Mouse (Mus musculus): ENCODE data around the gene Tmem208. TPM values are rescaled to one million over a fixed set of nuclear protein-coding genes. Genes with fewer than 3 reads are reported as not detected.

Gene Tmem208
- 81.1 and 88.6 TPM in 2 replicates for polyA plus RNA-seq (2014; fragmentation: Nextera tagmentation; extraction: Ambion mirVana)

GRCm38 (mm10) chr8:105326141-105326672 is at the start of gene Tmem208, which contains the start of gene Lrrc29:
Gene Tmem208, plus strand, starts transcription at chr8:105326354.
Gene Lrrc29, minus strand, starts transcription at chr8:105326278.
- Histone ChIP-seq H3K4me1 (ENCODE audit: control insufficient read depth in 2 of 2, insufficient read depth in 2 of 2, low read length in 2 of 2) (peaks cover 6 to 17% of the 10 kb centered on the region in 2 experiments), H3K27me3 (ENCODE audit: control insufficient read depth, insufficient read depth, low read length) (no peaks in the 10 kb centered on the region), H3K4me2 (ENCODE audit: low read length) (peak within 1 kb of the TSS; percentile 88), H3K27ac (replicated peaks in 1 of 2; ENCODE audit: control insufficient read depth in 1 of 2, insufficient read depth in 1 of 2, low read depth in 2 of 2, low read length in 2 of 2) (peak within 1 kb of the TSS; percentile 70 to 78), H3K9ac (ENCODE audit: low read length) (peak within 1 kb of the TSS; percentile 92), H3K4me3 (ENCODE audit: control insufficient read depth in 1 of 2, insufficient read depth in 1 of 2, low read depth in 1 of 2, low read length in 2 of 2) (peak within 1 kb of the TSS; percentile 87 to 89), H3K36me3 (ENCODE audit: control insufficient read depth, insufficient read depth, low read length) (peaks cover 56% of the 10 kb centered on the region), H3K9me3 (ENCODE audit: control insufficient read depth, low read length) (no peaks in the 10 kb centered on the region)
- under 1% methylated on average over 35 of the region's 36 CpGs for WGBS
- ATAC-seq (ENCODE audit: insufficient number of reproducible peaks, insufficient read depth, low FRiP score, low read depth): peak; percentile 87

GRCm38 (mm10) chr8:105278911-105279334 is 47.2 kb upstream of the Tmem208 start:
- 5% methylated on average over 28 of the region's 28 CpGs for WGBS
- peaks cover 13 to 18% of the 10 kb centered on the region in 2 experiments for H3K4me1 ChIP-seq (ENCODE audit: control insufficient read depth in 2 of 2, insufficient read depth in 2 of 2, low read length in 2 of 2)
- no peak overlapping the region for H3K27ac ChIP-seq (replicated peaks in 1 of 2; ENCODE audit: control insufficient read depth in 1 of 2, insufficient read depth in 1 of 2, low read depth in 2 of 2, low read length in 2 of 2)
- ATAC-seq (ENCODE audit: insufficient number of reproducible peaks, insufficient read depth, low FRiP score, low read depth): peak; percentile 41; the same call in 1 of the 2 replicates
- peaks cover 60% of the 10 kb centered on the region for H3K27me3 ChIP-seq (ENCODE audit: control insufficient read depth, insufficient read depth, low read length)
- peak overlapping the region; percentile 55 for H3K4me2 ChIP-seq (ENCODE audit: low read length)
- H3K36me3 ChIP-seq (ENCODE audit: control insufficient read depth, insufficient read depth, low read length): no peaks in the 10 kb centered on the region
- peak overlapping the region; percentile 10 to 18; a peak in 3 of 4 replicates for H3K4me3 ChIP-seq (ENCODE audit: control insufficient read depth in 1 of 2, insufficient read depth in 1 of 2, low read depth in 1 of 2, low read length in 2 of 2)
- no peaks in the 10 kb centered on the region for H3K9me3 ChIP-seq (ENCODE audit: control insufficient read depth, low read length)
- no peak overlapping the region for H3K9ac ChIP-seq (ENCODE audit: low read length)

GRCm38 (mm10) chr8:105280567-105280966 is 45.6 kb upstream of the Tmem208 start:
- Histone ChIP-seq H3K4me1 (ENCODE audit: control insufficient read depth in 2 of 2, insufficient read depth in 2 of 2, low read length in 2 of 2) (peaks cover 11 to 15% of the 10 kb centered on the region in 2 experiments; a peak in 3 of 4 replicates), H3K4me3 (ENCODE audit: control insufficient read depth in 1 of 2, insufficient read depth in 1 of 2, low read depth in 1 of 2, low read length in 2 of 2) (no peak overlapping the region), H3K27me3 (ENCODE audit: control insufficient read depth, insufficient read depth, low read length) (peaks cover 44% of the 10 kb centered on the region), H3K9me3 (ENCODE audit: control insufficient read depth, low read length) (no peaks in the 10 kb centered on the region), H3K27ac (replicated peaks in 1 of 2; ENCODE audit: control insufficient read depth in 1 of 2, insufficient read depth in 1 of 2, low read depth in 2 of 2, low read length in 2 of 2) (no peak overlapping the region), H3K4me2 (ENCODE audit: low read length) (no peak overlapping the region), H3K9ac (ENCODE audit: low read length) (no peak overlapping the region), H3K36me3 (ENCODE audit: control insufficient read depth, insufficient read depth, low read length) (0 out of 2 replicates have a peak, but pooled peaks cover 5% of the 10 kb centered on the region)
- 72% methylated on average over 3 of the region's 3 CpGs for WGBS
- no peak for ATAC-seq (ENCODE audit: insufficient number of reproducible peaks, insufficient read depth, low FRiP score, low read depth)

- H3K9ac ChIP-seq (ENCODE audit: low read length): no peak overlapping the region
- peaks cover 5 to 8% of the 10 kb centered on the region in 2 experiments; a peak in 2 of 4 replicates for H3K4me1 ChIP-seq (ENCODE audit: control insufficient read depth in 2 of 2, insufficient read depth in 2 of 2, low read length in 2 of 2)
- H3K36me3 ChIP-seq (ENCODE audit: control insufficient read depth, insufficient read depth, low read length): 0 out of 2 replicates have a peak, but pooled peaks cover 5% of the 10 kb centered on the region
- H3K9me3 ChIP-seq (ENCODE audit: control insufficient read depth, low read length): no peaks in the 10 kb centered on the region
- ATAC-seq (ENCODE audit: insufficient number of reproducible peaks, insufficient read depth, low FRiP score, low read depth): no peak
- peaks cover 33% of the 10 kb centered on the region for H3K27me3 ChIP-seq (ENCODE audit: control insufficient read depth, insufficient read depth, low read length)
- no peak overlapping the region for H3K4me2 ChIP-seq (ENCODE audit: low read length)
- WGBS: 86% methylated on average over 12 of the region's 12 CpGs
- H3K27ac ChIP-seq (replicated peaks in 1 of 2; ENCODE audit: control insufficient read depth in 1 of 2, insufficient read depth in 1 of 2, low read depth in 2 of 2, low read length in 2 of 2): no peak overlapping the region
- H3K4me3 ChIP-seq (ENCODE audit: control insufficient read depth in 1 of 2, insufficient read depth in 1 of 2, low read depth in 1 of 2, low read length in 2 of 2): no peak overlapping the region
Measured at GRCm38 (mm10) chr8:105281821-105282220, 44.3 kb upstream of the Tmem208 start.

GRCm38 (mm10) chr8:105282239-105282638 is 43.9 kb upstream of the Tmem208 start:
- ATAC-seq (ENCODE audit: insufficient number of reproducible peaks, insufficient read depth, low FRiP score, low read depth): no peak
- peaks cover 28% of the 10 kb centered on the region for H3K27me3 ChIP-seq (ENCODE audit: control insufficient read depth, insufficient read depth, low read length)
- H3K4me2 ChIP-seq (ENCODE audit: low read length): no peak overlapping the region

GRCm38 (mm10) chr8:105283074-105283473 is 43.1 kb upstream of the Tmem208 start:
- H3K9me3 ChIP-seq (ENCODE audit: control insufficient read depth, low read length): no peaks in the 10 kb centered on the region
- H3K4me1 ChIP-seq (ENCODE audit: control insufficient read depth in 2 of 2, insufficient read depth in 2 of 2, low read length in 2 of 2): peaks cover 5 to 8% of the 10 kb centered on the region in 2 experiments; a peak in 2 of 4 replicates
- H3K36me3 ChIP-seq (ENCODE audit: control insufficient read depth, insufficient read depth, low read length): 0 out of 2 replicates have a peak, but pooled peaks cover 5% of the 10 kb centered on the region
- 0 out of 2 replicates have a peak overlapping the region, but pooled peaks have one; percentile 4 for H3K4me2 ChIP-seq (ENCODE audit: low read length)
- peaks cover 20% of the 10 kb centered on the region for H3K27me3 ChIP-seq (ENCODE audit: control insufficient read depth, insufficient read depth, low read length)
- WGBS: 30% methylated on average over 23 of the region's 23 CpGs
- peak; percentile 15; the same call in 1 of the 2 replicates for ATAC-seq (ENCODE audit: insufficient number of reproducible peaks, insufficient read depth, low FRiP score, low read depth)
- H3K9ac ChIP-seq (ENCODE audit: low read length): no peak overlapping the region
- no peak overlapping the region for H3K4me3 ChIP-seq (ENCODE audit: control insufficient read depth in 1 of 2, insufficient read depth in 1 of 2, low read depth in 1 of 2, low read length in 2 of 2)
- no peak overlapping the region for H3K27ac ChIP-seq (replicated peaks in 1 of 2; ENCODE audit: control insufficient read depth in 1 of 2, insufficient read depth in 1 of 2, low read depth in 2 of 2, low read length in 2 of 2)

More at GRCm38 (mm10) chr8:105282239-105282638, 43.9 kb upstream of the Tmem208 start:
- H3K9me3 ChIP-seq (ENCODE audit: control insufficient read depth, low read length): no peaks in the 10 kb centered on the region
- H3K27ac ChIP-seq (replicated peaks in 1 of 2; ENCODE audit: control insufficient read depth in 1 of 2, insufficient read depth in 1 of 2, low read depth in 2 of 2, low read length in 2 of 2): no peak overlapping the region
- H3K36me3 ChIP-seq (ENCODE audit: control insufficient read depth, insufficient read depth, low read length): 0 out of 2 replicates have a peak, but pooled peaks cover 5% of the 10 kb centered on the region
- no peak overlapping the region for H3K9ac ChIP-seq (ENCODE audit: low read length)
- WGBS: 60% methylated on average over 4 of the region's 4 CpGs
- peaks cover 5 to 8% of the 10 kb centered on the region in 2 experiments; a peak in 2 of 4 replicates for H3K4me1 ChIP-seq (ENCODE audit: control insufficient read depth in 2 of 2, insufficient read depth in 2 of 2, low read length in 2 of 2)
- no peak overlapping the region for H3K4me3 ChIP-seq (ENCODE audit: control insufficient read depth in 1 of 2, insufficient read depth in 1 of 2, low read depth in 1 of 2, low read length in 2 of 2)

GRCm38 (mm10) chr8:105285514-105285913 is 40.6 kb upstream of the Tmem208 start:
- Histone ChIP-seq H3K9me3 (ENCODE audit: control insufficient read depth, low read length) (no peaks in the 10 kb centered on the region), H3K9ac (ENCODE audit: low read length) (no peak overlapping the region), H3K4me1 (ENCODE audit: control insufficient read depth in 2 of 2, insufficient read depth in 2 of 2, low read length in 2 of 2) (peaks cover 6 to 8% of the 10 kb centered on the region in 2 experiments), H3K4me3 (ENCODE audit: control insufficient read depth in 1 of 2, insufficient read depth in 1 of 2, low read depth in 1 of 2, low read length in 2 of 2) (no peak overlapping the region), H3K27ac (replicated peaks in 1 of 2; ENCODE audit: control insufficient read depth in 1 of 2, insufficient read depth in 1 of 2, low read depth in 2 of 2, low read length in 2 of 2) (no peak overlapping the region), H3K27me3 (ENCODE audit: control insufficient read depth, insufficient read depth, low read length) (peaks cover 7% of the 10 kb centered on the region), H3K36me3 (ENCODE audit: control insufficient read depth, insufficient read depth, low read length) (0 out of 2 replicates have a peak, but pooled peaks cover 5% of the 10 kb centered on the region), H3K4me2 (ENCODE audit: low read length) (no peak overlapping the region)
- no peak for ATAC-seq (ENCODE audit: insufficient number of reproducible peaks, insufficient read depth, low FRiP score, low read depth)
- WGBS: 40% methylated on average over 12 of the region's 12 CpGs
